Mouse (Mus musculus) megakaryocyte progenitor cell, adult 5-6 weeks (primary cell): ENCODE results near the gene Palm2. TPM values are rescaled to one million over a fixed set of nuclear protein-coding genes. Genes with fewer than 3 reads are reported as not detected.
"Not testable (repeated sequence)": the region's sequence is repeated elsewhere in the genome, so short reads cannot be mapped to it uniquely, and the experiment has no call there.

Source experiments
- ATAC-seq: replicated peaks from 2 replicates; pipeline ENCODE4 v1.8.0; 2016; ENCODE audit warnings: mild to moderate bottlenecking, moderate TSS enrichment, inconsistent platforms; ENCODE audit not compliant: poor library complexity
- total RNA-seq, 2 experiments: library from RNA; stranded (forward) in 1 of 2; stranded (reverse) in 1 of 2; fragments of 157-497, 149-512 nt in 1 of 2; fragments of 200-1000 nt in 1 of 2; gene quantifications; 2 replicates each; pipeline versions ENCODE4 v1.2.3 to v1.2.4; 2015 to 2017

Gene Palm2
- total RNA-seq (2015): not detected in 2 replicates
- not detected in 2 replicates for total RNA-seq (2017)

- ATAC-seq: peak; percentile 23; the same call in 1 of the 2 replicates
Measured at GRCm38 (mm10) chr4:57433941-57434704, at the start of gene Palm2. Gene Palm2, plus strand, starts transcription at chr4:57434247.

- 0 out of 2 replicates have a peak, but pooled peaks have one; percentile 37 for ATAC-seq
Measured at GRCm38 (mm10) chr4:57384355-57384754, 49.7 kb upstream of the Palm2 start.

- ATAC-seq: no peak
Measured at GRCm38 (mm10) chr4:57391103-57391502, 42.9 kb upstream of the Palm2 start.

GRCm38 (mm10) chr4:57396414-57396813, 37.6 kb upstream of the Palm2 start:
- no peak for ATAC-seq

- not testable (repeated sequence) for ATAC-seq
Measured at GRCm38 (mm10) chr4:57412385-57412784, 21.7 kb upstream of the Palm2 start.

GRCm38 (mm10) chr4:57413016-57413415, 21.0 kb upstream of the Palm2 start:
- no peak for ATAC-seq

GRCm38 (mm10) chr4:57413670-57414069, 20.4 kb upstream of the Palm2 start:
- ATAC-seq: not testable (repeated sequence)

GRCm38 (mm10) chr4:57424011-57424410, 10.0 kb upstream of the Palm2 start:
- ATAC-seq: no peak

GRCm38 (mm10) chr4:57428317-57428716, 5.7 kb upstream of the Palm2 start:
- ATAC-seq: no peak

GRCm38 (mm10) chr4:57434705-57435360, 786 bp downstream of the Palm2 start:
- ATAC-seq: no peak

- no peak for ATAC-seq
Measured at GRCm38 (mm10) chr4:57436286-57436685, 2.2 kb downstream of the Palm2 start.

GRCm38 (mm10) chr4:57446082-57446481, 12.0 kb downstream of the Palm2 start:
- no peak for ATAC-seq

GRCm38 (mm10) chr4:57446854-57447444, 12.9 kb downstream of the Palm2 start:
- no peak for ATAC-seq

- peak; percentile 50; the same call in 1 of the 2 replicates for ATAC-seq
Measured at GRCm38 (mm10) chr4:57451896-57452295, 17.8 kb downstream of the Palm2 start.

GRCm38 (mm10) chr4:57452661-57453060, 18.6 kb downstream of the Palm2 start:
- no peak for ATAC-seq

GRCm38 (mm10) chr4:57462378-57462777, 28.3 kb downstream of the Palm2 start:
- ATAC-seq: no peak

- no peak for ATAC-seq
Measured at GRCm38 (mm10) chr4:57482435-57482834, 48.4 kb downstream of the Palm2 start.

GRCm38 (mm10) chr4:57486392-57486791, 52.3 kb downstream of the Palm2 start:
- no peak for ATAC-seq

- ATAC-seq: no peak
Measured at GRCm38 (mm10) chr4:57489887-57490286, 55.8 kb downstream of the Palm2 start.

GRCm38 (mm10) chr4:57504792-57505191, 70.7 kb downstream of the Palm2 start:
- ATAC-seq: no peak

- ATAC-seq: no peak
Measured at GRCm38 (mm10) chr4:57510576-57510975, 76.5 kb downstream of the Palm2 start.

- ATAC-seq: no peak
Measured at GRCm38 (mm10) chr4:57511734-57512133, 77.7 kb downstream of the Palm2 start.
